Mouse (Mus musculus) brain, embryonic 14.5 days (tissue): Measurements from ENCODE around the gene Man2b2. TPM values are rescaled to one million over a fixed set of nuclear protein-coding genes. Genes with fewer than 3 reads are reported as not detected.

Source experiments
- DNase-seq: peaks from one replicate; pipeline ENCODE4 v3.0.0-alpha.2; 2011; ENCODE audit warnings: low read depth
- CTCF ChIP-seq: fragments of 200-500 bp; IDR thresholded peaks from 2 replicates; pipeline ENCODE4 v1.5.1; 2012; ENCODE audit warnings: inconsistent platforms, mild to moderate bottlenecking, moderate library complexity, borderline replicate concordance; ENCODE audit not compliant: insufficient read depth, insufficient read length; ENCODE audit errors: extremely low read depth
- POLR2A ChIP-seq: fragments of 200-500 bp; IDR thresholded peaks from 2 replicates; pipeline ENCODE4 v1.6.1; 2012; ENCODE audit warnings: mild to moderate bottlenecking, inconsistent platforms, borderline replicate concordance; ENCODE audit not compliant: poor library complexity, insufficient read depth, insufficient read length, severe bottlenecking; ENCODE audit errors: extremely low read depth
- polyA plus RNA-seq: library from polyadenylated mRNA; depleted of rRNA; stranded (reverse); fragments of >200 nt; gene quantifications from 2 replicates; pipeline ENCODE4 v1.2.3, GENCODE M21; 2012; rRNA removed

Gene Man2b2
- polyA plus RNA-seq: 13.8 and 18.1 TPM in 2 replicates

- DNase-seq: peak; percentile 91
These were observed at the start of gene Man2b2 for GRCm38 (mm10) chr5:36829913-36830879. Gene Man2b2, minus strand, starts transcription at chr5:36830653.

GRCm38 (mm10) chr5:36878801-36879200 is 48.3 kb upstream of the Man2b2 start:
- TF ChIP-seq CTCF (no peak), POLR2A (no peak)
- DNase-seq: no peak

More at GRCm38 (mm10) chr5:36829913-36830879, at the start of gene Man2b2:
- TF ChIP-seq CTCF (peak; percentile 96), POLR2A (peak; percentile 44; the same call in 1 of the 2 replicates)

DNA sequence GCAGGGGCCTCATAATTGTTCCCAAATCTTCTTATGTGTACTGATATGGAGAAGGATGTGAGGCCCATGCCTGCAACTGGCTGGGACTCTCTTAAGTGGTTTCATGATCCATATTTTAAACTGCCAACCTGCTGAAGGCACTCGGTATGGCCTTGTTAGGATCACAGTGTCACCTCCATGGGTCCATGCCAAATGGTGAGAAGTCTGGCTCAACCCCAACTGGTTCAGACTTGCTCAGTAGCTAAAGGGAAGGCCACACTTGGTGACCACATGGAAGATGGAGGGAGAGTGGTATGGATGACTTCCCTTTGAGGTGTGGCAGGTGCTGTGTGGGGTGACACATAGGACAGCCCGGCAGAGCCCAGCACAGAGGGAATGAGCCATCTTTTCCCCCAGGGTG is 47.2 kb upstream of the Man2b2 start:
- no peak for TF ChIP-seq CTCF
- no peak for TF ChIP-seq POLR2A
- no peak for DNase-seq

DNA sequence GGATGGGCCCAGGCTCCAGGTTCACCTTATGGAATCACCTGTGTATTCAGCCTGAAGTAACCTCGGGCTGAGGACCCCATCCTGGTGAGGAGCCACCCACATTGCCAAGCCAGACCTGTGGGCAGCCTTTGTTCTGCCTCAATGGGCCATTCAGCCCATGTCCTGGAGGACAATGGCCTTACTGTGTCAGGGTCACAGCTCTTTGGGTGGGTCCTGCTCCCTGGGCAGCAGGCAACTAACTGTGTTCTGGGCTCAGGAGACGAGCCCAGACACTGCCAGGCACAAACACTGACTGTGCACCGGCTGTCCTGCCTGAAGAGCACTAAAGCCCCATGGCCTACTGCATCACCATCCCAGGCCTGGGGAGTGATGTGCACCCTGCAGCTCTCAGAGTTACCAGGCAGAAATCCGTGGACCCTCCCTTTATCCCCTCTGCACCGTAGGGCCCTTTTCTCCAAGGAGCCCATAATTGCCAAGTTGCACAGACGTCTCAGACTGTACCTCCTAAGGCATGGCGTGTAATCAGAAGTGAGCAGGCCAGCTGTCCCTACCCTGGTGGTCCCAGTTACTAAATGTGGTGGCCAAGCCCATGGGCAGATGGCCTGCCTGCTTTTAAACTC is 46.4 kb upstream of the Man2b2 start:
- no peak for DNase-seq

DNA sequence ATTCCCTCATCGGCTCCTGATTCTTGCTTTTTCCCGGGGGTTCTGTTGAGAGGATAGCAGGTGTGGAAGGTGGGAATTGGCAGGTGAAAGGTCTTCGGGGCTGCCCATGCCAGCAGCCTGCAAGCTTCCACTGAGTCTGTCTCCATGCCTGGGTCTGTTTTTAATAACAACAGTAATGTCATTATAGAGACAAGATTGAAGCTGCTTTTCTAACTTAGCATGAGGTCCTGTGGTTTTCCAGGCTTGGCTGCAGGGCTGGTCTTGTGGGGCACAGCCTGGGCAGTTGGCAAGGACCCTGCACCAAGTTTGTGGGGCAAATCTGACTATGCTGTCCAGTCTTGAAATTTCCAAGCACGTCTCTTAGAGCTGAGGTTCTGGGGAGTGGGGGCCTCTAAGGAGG is 45.5 kb upstream of the Man2b2 start:
- no peak for DNase-seq
- TF ChIP-seq CTCF (no peak), POLR2A (no peak)

More for the DNA sequence above, 46.4 kb upstream of the Man2b2 start:
- TF ChIP-seq CTCF (no peak), POLR2A (no peak)

GRCm38 (mm10) chr5:36870916-36871315 is 40.5 kb upstream of the Man2b2 start:
- no peak for DNase-seq
- TF ChIP-seq CTCF (no peak), POLR2A (no peak)

- peak; percentile 53 for DNase-seq
- TF ChIP-seq CTCF: no peak
- TF ChIP-seq POLR2A: no peak
These were observed 39.3 kb upstream of the Man2b2 start for GRCm38 (mm10) chr5:36869578-36870236.

GRCm38 (mm10) chr5:36869186-36869577 is 38.7 kb upstream of the Man2b2 start:
- DNase-seq: peak; percentile 27
- TF ChIP-seq CTCF (no peak), POLR2A (no peak)

DNA sequence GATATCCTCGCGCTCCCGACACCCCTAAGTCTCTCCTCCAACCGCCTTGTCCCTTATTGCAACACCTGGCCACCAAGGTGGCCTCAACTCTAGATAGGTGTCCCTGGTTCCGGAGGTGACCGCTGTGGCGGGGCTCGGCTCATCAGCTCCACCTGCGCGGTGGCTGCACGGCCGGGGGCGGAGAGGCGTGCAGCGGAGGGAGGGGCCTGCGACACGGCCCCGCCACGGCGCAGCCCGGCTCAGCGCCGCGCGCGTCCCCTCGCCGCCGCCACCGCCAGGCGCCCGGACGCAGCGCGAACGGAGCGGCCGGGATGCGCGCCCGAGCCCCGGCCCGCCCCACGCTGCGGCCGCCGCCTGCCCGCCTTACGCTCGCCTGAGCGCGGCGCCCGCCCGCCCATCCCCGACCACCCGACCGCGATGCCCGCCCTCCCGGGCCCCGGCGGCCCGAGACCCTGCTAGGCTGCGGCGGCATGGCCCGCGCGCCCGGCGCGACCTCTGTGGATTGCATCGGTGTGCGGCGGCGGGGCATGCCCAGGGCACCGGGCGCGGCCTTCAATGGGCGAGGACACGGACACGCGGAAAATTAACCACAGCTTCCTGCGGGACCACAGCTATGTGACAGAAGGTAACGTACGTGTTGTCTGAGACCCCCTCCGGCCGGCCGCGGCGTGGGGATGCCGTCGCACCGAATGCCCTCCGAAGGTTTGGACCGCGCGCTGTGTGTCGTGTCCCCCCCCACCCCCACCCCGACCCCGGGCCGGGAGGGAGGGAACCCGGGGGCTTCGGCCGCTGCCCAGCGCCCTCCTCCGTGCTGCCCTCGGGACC is 38.0 kb upstream of the Man2b2 start, which contains the start of gene Ppp2r2c:
Gene Ppp2r2c (plus strand): TSS at position 248 of the 825 bp plus-strand sequence.
- TF ChIP-seq POLR2A: no peak
- no peak for TF ChIP-seq CTCF
- DNase-seq: no peak

GRCm38 (mm10) chr5:36867561-36867960 is 37.1 kb upstream of the Man2b2 start:
- TF ChIP-seq POLR2A (no peak), CTCF (no peak)
- no peak for DNase-seq

- TF ChIP-seq CTCF (no peak), POLR2A (no peak)
- no peak for DNase-seq
These were observed 36.3 kb upstream of the Man2b2 start for GRCm38 (mm10) chr5:36866701-36867250.

GRCm38 (mm10) chr5:36861084-36861483 is 30.6 kb upstream of the Man2b2 start:
- TF ChIP-seq CTCF (peak; percentile 29; the same call in 1 of the 2 replicates), POLR2A (no peak)
- DNase-seq: no peak
